Mouse (Mus musculus) megakaryocyte, adult 5-6 weeks (primary cell): ENCODE results near the gene Sptbn2. TPM values are rescaled to one million over a fixed set of nuclear protein-coding genes. Genes with fewer than 3 reads are reported as not detected.
A peak's percentile ranks its signal among the peaks of the same experiment; 100 is the strongest.
"Not testable (repeated sequence)": the region's sequence is repeated elsewhere in the genome, so short reads cannot be mapped to it uniquely, and the experiment has no call there.

Experiments
- ATAC-seq: 2 replicates; pipeline ENCODE4 v1.8.0; 2016; ENCODE audit warnings: mild to moderate bottlenecking, inconsistent platforms; ENCODE audit not compliant: poor library complexity, severe bottlenecking
- total RNA-seq, 2 experiments: library from RNA; stranded (forward) in 1 of 2; stranded (reverse) in 1 of 2; fragments of 153-499, 151-499 nt in 1 of 2; fragments of 221-1000, 200-1000 nt in 1 of 2; gene quantifications; 2 replicates each; pipeline versions ENCODE4 v1.2.3 to v1.2.4; 2015 to 2017

Sptbn2 gene
- total RNA-seq, 2 experiments from 2014 or later: not detected

GRCm38 (mm10) chr19:4720671-4721244, 9.8 kb downstream of the Sptbn2 start:
- no peak for ATAC-seq

GRCm38 (mm10) chr19:4729186-4729585, 18.2 kb downstream of the Sptbn2 start:
- ATAC-seq: no peak

GRCm38 (mm10) chr19:4733052-4733451, 22.1 kb downstream of the Sptbn2 start:
- no peak for ATAC-seq

- ATAC-seq: no peak
Measured at GRCm38 (mm10) chr19:4737866-4738265, 26.9 kb downstream of the Sptbn2 start.

GRCm38 (mm10) chr19:4739053-4739452, 28.1 kb downstream of the Sptbn2 start:
- ATAC-seq: no peak

- ATAC-seq: no peak
Measured at GRCm38 (mm10) chr19:4739762-4740161, 28.8 kb downstream of the Sptbn2 start.

GRCm38 (mm10) chr19:4741482-4741881, 30.5 kb downstream of the Sptbn2 start:
- ATAC-seq: no peak

- ATAC-seq: no peak
Measured at GRCm38 (mm10) chr19:4742229-4742628, 31.3 kb downstream of the Sptbn2 start.

- ATAC-seq: no peak
Measured at GRCm38 (mm10) chr19:4743524-4743923, 32.6 kb downstream of the Sptbn2 start.

GRCm38 (mm10) chr19:4744026-4744425, 33.1 kb downstream of the Sptbn2 start:
- no peak for ATAC-seq

- ATAC-seq: no peak
Measured at GRCm38 (mm10) chr19:4745057-4745456, 34.1 kb downstream of the Sptbn2 start.

GRCm38 (mm10) chr19:4745681-4746080, 34.7 kb downstream of the Sptbn2 start:
- no peak for ATAC-seq

GRCm38 (mm10) chr19:4746611-4747010, 35.6 kb downstream of the Sptbn2 start:
- no peak for ATAC-seq

GRCm38 (mm10) chr19:4747631-4748312, 36.8 kb downstream of the Sptbn2 start:
- ATAC-seq: no peak

GRCm38 (mm10) chr19:4748493-4748892, 37.5 kb downstream of the Sptbn2 start:
- ATAC-seq: no peak

- ATAC-seq: no peak
Measured at GRCm38 (mm10) chr19:4749975-4750374, 39.0 kb downstream of the Sptbn2 start.

GRCm38 (mm10) chr19:4755565-4756192, 44.7 kb downstream of the Sptbn2 start:
- ATAC-seq: peak; percentile 84

- ATAC-seq: peak; percentile 97
Measured at GRCm38 (mm10) chr19:4756193-4756911, 45.4 kb downstream of the Sptbn2 start, which contains the start of gene Rbm4b. TSS of gene Rbm4b (plus strand) at chr19:4756497.

- no peak for ATAC-seq
Measured at GRCm38 (mm10) chr19:4756921-4757320, 46.0 kb downstream of the Sptbn2 start.

GRCm38 (mm10) chr19:4760544-4760943, 49.6 kb downstream of the Sptbn2 start:
- not testable (repeated sequence) for ATAC-seq

- ATAC-seq: no peak
Measured at GRCm38 (mm10) chr19:4762876-4763275, 51.9 kb downstream of the Sptbn2 start.
